Mouse (Mus musculus) heart, postnatal 0 days (tissue): ENCODE results near the gene Rprd2.
"Not testable (repeated sequence)": the region's sequence is repeated elsewhere in the genome, so short reads cannot be mapped to it uniquely, and the experiment has no call there.

Source experiments
- CTCF ChIP-seq: IDR thresholded peaks from 2 replicates; pipeline ENCODE4 v1.5.1; 2016; ENCODE audit warnings: antibody characterized with exemption, control low read depth, low read depth
- EP300 ChIP-seq: IDR thresholded peaks from 2 replicates; pipeline ENCODE4 v1.6.1; 2016; ENCODE audit warnings: antibody characterized with exemption, low read depth

DNA sequence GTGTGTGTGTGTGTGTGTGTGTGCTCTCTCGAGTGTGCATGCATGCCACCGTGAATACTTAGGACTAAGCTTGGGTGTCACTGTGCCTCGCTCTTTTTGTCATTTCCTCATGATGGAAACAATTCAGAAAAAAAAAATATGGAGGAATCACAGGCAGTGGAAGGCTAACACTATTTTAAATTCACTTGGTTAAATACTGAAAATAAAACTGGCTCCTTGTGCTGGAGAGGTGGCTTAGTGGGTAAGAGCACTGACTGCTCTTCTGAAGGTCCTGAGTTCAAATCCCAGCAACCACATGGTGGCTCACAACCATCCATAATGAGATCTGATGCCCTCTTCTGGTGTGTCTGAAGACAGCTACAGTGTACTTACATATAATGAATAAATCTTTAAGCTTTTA is 39.6 kb upstream of the Rprd2 start:
- not testable (repeated sequence) for TF ChIP-seq CTCF, EP300
